Mouse (Mus musculus) CD4-positive, CD25-positive, alpha-beta regulatory T cell, adult 4 months (primary cell): ENCODE results near the gene Tbx4. TPM values are rescaled to one million over a fixed set of nuclear protein-coding genes. Genes with fewer than 3 reads are reported as not detected.
A peak's percentile ranks its signal among the peaks of the same experiment; 100 is the strongest.

Source experiments
- ATAC-seq: one replicate; pipeline ENCODE4 v1.8.0; 2017
- polyA plus RNA-seq, 2 experiments: library from polyadenylated mRNA; unstranded; fragments of 100-300 nt; shearing (Covaris generic); gene quantifications; one replicate each; pipeline ENCODE4 v1.2.1; 2017

Gene Tbx4
- polyA plus RNA-seq, result not detected

- no peak for ATAC-seq
These were observed at the start of gene Tbx4 for GRCm38 (mm10) chr11:85885665-85886428. Gene Tbx4 (plus strand): TSS chr11:85886422.

- no peak for ATAC-seq
These were observed 49.5 kb upstream of the Tbx4 start for GRCm38 (mm10) chr11:85836523-85837290.

DNA sequence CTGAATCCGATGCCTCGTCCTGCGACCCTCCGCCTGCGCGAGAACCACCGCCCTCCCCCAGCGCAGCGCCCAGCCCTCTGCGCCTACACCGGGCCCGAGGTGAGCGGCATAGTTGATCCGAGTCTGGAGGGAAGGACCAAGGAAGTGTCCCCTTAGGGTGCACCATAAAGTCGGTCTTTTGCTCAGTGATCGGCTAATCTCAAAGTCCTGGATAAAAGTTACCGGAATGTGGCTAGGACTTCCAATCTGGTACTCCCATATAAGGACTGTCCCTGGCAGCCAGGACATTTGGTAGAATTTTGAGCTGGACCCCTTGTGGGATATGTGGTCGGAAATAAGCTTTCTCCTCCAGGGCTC, 49.0 kb upstream of the Tbx4 start:
- no peak for ATAC-seq

DNA sequence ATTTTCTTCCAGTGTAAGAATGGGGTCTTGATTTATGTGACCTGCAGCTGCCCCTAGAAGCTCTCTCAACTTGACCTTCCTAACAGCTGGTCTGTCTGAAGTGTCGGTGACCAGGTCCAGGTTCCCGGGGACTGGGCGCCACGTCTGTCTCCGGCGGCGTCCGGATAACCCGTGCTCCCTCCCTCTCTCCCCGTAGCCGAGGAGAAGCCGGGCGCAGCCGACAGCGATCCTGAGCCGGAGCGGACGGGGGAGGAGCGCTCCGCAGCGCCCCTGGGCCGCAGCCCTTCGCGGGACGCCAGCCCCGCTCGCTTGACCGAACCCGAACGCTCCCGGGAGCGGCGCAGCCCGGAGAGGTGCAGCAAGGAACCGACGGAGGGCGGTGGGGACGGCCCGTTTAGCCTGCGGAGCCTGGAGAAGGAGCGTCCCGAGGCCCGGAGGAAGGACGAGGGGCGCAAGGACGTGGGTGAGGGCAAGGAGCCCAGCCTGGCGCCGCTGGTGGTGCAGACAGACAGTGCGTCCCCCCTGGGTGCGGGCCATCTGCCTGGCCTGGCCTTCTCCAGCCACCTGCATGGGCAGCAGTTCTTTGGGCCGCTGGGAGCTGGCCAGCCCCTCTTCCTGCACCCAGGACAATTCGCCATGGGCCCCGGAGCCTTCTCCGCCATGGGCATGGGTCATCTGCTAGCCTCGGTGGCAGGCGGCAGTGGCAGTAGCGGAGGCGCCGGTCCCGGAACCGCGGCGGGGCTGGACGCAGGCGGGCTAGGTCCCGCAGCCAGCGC, 48.4 kb upstream of the Tbx4 start:
- no peak for ATAC-seq

DNA sequence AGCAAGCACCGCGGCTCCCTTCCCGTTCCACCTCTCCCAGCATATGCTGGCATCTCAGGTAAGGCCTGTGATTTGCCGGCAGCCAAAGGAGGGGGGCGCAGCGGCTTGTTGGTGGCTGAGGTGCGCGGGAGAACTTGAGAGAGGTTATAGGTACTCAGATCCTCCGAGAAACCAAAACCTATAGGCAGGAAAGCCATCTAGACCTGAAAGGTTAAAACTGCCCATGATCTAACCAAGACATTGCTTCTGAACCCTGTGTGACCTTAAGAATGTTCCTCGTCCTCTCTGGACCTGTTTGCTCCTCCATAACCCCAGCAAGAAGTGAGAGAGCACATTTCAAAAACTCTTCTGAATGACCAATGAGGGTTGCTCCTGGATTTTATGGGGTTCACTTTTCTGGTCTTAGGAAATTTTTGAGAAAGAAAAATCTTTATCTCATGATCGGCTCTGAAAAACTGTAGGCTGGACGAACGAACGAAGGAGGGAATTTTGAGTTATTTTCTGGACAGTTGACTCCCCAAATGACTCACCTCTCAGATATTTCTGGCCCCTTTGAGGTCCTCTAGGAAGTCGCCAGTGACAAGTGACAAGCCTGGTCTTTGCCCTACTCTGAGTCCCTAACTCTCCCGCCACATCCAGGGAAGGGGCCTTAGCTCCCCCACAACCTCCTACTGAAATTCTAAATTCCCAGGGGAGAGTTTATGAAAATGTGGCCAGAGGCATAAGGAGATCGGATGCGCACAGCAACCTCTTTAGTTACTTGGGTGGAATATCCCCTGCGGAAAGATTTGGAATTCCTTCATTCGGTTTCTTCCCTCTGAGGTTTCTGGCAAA, 47.6 kb upstream of the Tbx4 start:
- ATAC-seq, result no peak

DNA sequence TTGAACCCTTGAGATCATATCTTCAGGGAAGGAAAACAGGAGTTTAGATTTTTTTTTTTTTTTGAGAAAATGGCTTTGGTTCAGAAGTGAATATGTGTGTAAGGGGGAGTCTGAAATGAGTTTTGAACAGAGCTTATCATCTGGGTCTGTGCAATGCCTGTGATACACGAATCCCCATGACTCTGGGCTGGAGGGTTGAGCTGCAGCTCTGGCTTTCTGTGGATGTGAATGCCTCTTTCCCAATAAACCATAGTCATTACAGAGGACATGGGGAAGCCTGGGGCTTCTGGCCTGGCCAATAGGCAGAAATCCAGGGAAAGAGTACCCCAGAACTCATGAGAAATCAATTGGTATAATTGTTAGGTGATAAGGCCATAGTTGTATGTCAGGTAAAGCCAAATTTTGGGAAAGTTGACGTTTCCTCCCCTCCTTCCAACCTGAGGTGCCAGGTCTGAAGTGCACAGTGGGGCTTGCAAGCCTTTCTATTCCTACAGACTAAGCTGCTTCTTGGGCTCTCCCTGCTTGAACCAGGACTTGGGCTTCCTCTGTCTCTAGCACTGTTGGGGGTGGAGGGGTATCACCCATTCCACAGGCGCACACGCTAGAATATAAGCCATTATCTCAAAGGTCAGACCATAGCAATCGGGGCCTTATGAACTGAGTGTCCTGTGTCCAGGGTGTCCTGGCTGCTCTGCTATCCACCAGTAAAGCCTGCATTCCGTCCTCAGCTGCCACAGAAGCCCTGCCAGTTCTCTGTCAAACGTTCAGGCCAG, 46.8 kb upstream of the Tbx4 start:
- ATAC-seq, result no peak

GRCm38 (mm10) chr11:85840031-85840802, 46.0 kb upstream of the Tbx4 start:
- no peak for ATAC-seq

DNA sequence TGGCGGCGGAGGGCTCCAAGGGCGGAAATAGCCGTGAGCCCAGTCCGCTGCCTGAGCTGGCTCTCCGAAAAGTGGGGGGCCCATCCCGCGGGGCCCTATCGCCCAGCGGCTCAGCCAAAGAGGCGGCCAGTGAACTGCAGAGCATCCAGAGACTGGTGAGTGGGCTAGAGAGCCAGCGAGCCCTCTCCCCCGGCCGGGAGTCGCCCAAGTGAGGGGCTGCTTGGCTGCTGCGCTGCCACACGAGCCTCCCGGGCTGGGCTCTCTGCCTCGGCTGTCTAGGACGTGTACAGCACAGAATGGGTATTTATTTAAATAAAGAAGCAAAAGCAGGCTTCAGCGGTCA, 45.4 kb upstream of the Tbx4 start:
- no peak for ATAC-seq

DNA sequence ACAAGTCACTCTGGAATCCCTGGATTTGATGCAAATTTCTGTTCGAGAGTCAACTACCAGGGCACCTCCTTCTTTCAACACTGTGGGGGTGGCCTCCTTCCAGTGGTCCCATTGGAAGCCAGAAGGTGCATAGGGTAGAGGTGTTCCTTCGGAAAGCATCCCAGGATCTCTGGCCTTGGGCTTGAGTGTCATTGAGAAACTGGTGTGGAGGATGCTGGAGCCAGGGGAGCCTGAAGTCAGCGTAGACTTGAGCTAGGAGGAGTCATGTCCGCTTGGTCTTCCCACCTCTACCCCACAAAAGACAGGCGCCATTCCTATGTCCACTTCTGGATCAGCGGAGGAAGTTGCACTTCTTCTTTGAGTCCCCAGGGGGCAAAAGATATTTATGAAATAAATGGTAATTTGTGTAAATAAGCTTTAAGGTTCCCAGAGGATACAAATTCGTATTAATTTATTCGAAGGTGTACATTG, 45.0 kb upstream of the Tbx4 start:
- no peak for ATAC-seq

- ATAC-seq, result peak; percentile 61
These were observed 44.2 kb upstream of the Tbx4 start for GRCm38 (mm10) chr11:85841980-85842379.

- no peak for ATAC-seq
These were observed 43.5 kb upstream of the Tbx4 start for GRCm38 (mm10) chr11:85842596-85843346.

GRCm38 (mm10) chr11:85843347-85843692, 42.9 kb upstream of the Tbx4 start:
- peak; percentile 55 for ATAC-seq

GRCm38 (mm10) chr11:85844144-85844965, 41.9 kb upstream of the Tbx4 start:
- ATAC-seq, result no peak

- no peak for ATAC-seq
These were observed 41.3 kb upstream of the Tbx4 start for GRCm38 (mm10) chr11:85844971-85845370.

- no peak for ATAC-seq
These were observed 40.3 kb upstream of the Tbx4 start for GRCm38 (mm10) chr11:85845921-85846320.

GRCm38 (mm10) chr11:85846509-85846908, 39.7 kb upstream of the Tbx4 start:
- no peak for ATAC-seq

GRCm38 (mm10) chr11:85849037-85849436, 37.2 kb upstream of the Tbx4 start:
- ATAC-seq, result peak; percentile 60

DNA sequence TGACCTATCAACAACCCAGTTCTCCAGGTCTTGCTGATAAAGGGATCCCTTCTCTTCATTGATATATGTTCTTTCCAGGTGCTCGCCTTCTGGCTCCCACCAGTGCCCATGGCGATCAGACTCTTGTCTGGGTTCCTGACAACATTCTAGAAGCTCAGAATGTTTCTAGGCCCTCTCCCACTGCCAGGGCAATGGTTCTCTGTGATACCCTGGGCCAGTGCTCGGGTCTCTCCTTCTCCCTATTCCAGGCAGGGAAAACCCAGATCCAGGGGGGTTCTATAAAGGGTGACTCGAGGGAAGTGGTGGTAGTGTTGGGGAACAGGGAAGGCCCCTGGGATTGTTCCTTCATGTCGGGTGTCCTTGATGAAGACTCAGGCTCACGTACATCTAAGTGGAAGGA, 36.0 kb upstream of the Tbx4 start, which contains the start of gene Gm11444:
Gm11444 (minus strand) TSS at position 101 of the 400 bp plus-strand sequence.
- no peak for ATAC-seq

DNA sequence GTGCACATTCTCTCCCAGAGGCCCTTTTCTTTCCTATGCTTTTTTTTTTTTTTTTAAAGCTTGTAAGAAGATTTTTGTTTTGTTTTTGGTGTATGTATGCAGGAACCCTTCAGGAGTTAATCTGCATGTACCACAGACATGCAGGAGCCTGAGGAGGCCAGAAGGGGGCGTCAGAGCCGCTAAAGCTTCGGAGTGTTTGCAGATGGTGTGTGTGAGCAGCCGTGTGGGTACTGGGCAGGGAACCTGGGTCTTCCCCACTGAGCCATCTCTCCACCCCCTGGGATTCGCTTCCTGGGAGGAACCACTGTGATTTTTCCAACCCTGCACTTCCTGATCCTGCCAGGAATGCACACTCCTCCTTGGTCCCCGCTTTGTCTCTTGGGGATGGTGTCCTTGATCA, 35.5 kb upstream of the Tbx4 start:
- no peak for ATAC-seq
